Mouse (Mus musculus) liver, embryonic 15.5 days (tissue): ENCODE data around the gene 1500011B03Rik. TPM values are rescaled to one million over a fixed set of nuclear protein-coding genes. Genes with fewer than 3 reads are reported as not detected.
A peak's percentile ranks its signal among the peaks of the same experiment; 100 is the strongest.

Experiments
- ATAC-seq: fragments of 200-750 bp; cut with Nextera tagmentation; 2 replicates; pipeline ENCODE4 v1.8.0; 2017; ENCODE audit warnings: moderate number of reproducible peaks, mild to moderate bottlenecking, moderate library complexity; ENCODE audit not compliant: insufficient read depth
- H3K27ac ChIP-seq: fragments of 300-500 bp; sonication (generic); replicated peaks from 2 replicates; pipeline ENCODE4 v1.5.1; 2015; ENCODE audit warnings: mild to moderate bottlenecking, inconsistent platforms
- H3K27me3 ChIP-seq: fragments of 300-500 bp; sonication (generic); 2 replicates; pipeline ENCODE4 v1.6.1; 2015; ENCODE audit warnings: mild to moderate bottlenecking, inconsistent platforms
- H3K36me3 ChIP-seq: fragments of 300-500 bp; sonication (generic); replicated peaks from 2 replicates; pipeline ENCODE4 v1.6.1; 2015; ENCODE audit warnings: moderate library complexity, mild to moderate bottlenecking, inconsistent platforms
- H3K4me1 ChIP-seq: fragments of 300-500 bp; sonication (generic); replicated peaks from 2 replicates; pipeline ENCODE4 v1.6.1; 2015; ENCODE audit warnings: inconsistent platforms
- H3K4me2 ChIP-seq: fragments of 300-500 bp; sonication (generic); 2 replicates; pipeline ENCODE4 v1.6.1; 2015; ENCODE audit warnings: moderate library complexity, mild to moderate bottlenecking, inconsistent platforms
- H3K4me3 ChIP-seq: fragments of 300-500 bp; sonication (generic); replicated peaks from 2 replicates; pipeline ENCODE4 v1.5.1; 2015; ENCODE audit warnings: mild to moderate bottlenecking, inconsistent platforms
- H3K9ac ChIP-seq: fragments of 300-500 bp; sonication (generic); 2 replicates; pipeline ENCODE4 v1.6.1; 2015; ENCODE audit warnings: moderate library complexity, mild to moderate bottlenecking, inconsistent platforms
- H3K9me3 ChIP-seq: fragments of 300-500 bp; sonication (generic); replicated peaks from 2 replicates; pipeline ENCODE4 v1.6.1; 2016; ENCODE audit warnings: inconsistent platforms
- WGBS: fragments of 180-500 bp; shearing (Covaris S2); methylation state at CpG from one replicate; pipeline ENCODE4 v1.1.7; 2015; ENCODE audit warnings: mixed read lengths; ENCODE audit not compliant: insufficient replicate concordance; 5-methylcytosine and 5-hydroxymethylcytosine counted together
- microRNA-seq: library from miRNA; unstranded; fragments of <30 nt; microRNA quantifications from one replicate; pipeline ENCODE4, GENCODE M21; 2016
- polyA plus RNA-seq: library from polyadenylated mRNA; unstranded; fragments of >200 nt; fragmentation: Nextera tagmentation; extraction: Ambion mirVana; gene quantifications from 2 replicates; pipeline ENCODE4 v1.2.1, GENCODE M21; 2015

The 1500011B03Rik gene
- polyA plus RNA-seq, 1 experiment from 2014 or later = 21.3 TPM

DNA sequence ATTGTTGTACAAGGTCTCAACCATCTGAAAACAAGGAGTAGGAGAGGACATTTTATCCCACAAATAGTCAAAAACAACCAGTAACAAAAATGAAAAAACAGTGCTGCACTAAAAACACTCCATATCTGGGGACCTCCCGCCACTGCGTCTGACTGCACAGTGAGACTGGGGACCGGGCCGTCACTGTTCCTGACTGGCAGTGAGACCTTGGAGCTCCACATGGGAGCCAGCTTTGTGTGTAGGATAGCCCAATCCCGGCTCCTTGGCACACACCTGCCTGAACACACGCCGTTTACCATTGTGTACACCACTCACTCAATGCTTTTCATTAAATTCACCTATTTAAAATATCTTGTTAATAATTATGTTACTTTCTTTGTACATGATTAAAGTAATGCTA is 56.1 kb downstream of the 1500011B03Rik start:
- H3K9ac ChIP-seq = no peak overlapping the region
- no peak overlapping the region for H3K4me3 ChIP-seq
- H3K36me3 ChIP-seq = peaks cover 45% of the 10 kb centered on the region
- H3K27ac ChIP-seq = no peak overlapping the region
- H3K4me1 ChIP-seq = peaks cover 37% of the 10 kb centered on the region
- WGBS = 82% methylated on average over 7 of the region's 7 CpGs
- no peaks in the 10 kb centered on the region for H3K9me3 ChIP-seq
- no peak for ATAC-seq
- no peak overlapping the region for H3K4me2 ChIP-seq
- no peaks in the 10 kb centered on the region for H3K27me3 ChIP-seq

DNA sequence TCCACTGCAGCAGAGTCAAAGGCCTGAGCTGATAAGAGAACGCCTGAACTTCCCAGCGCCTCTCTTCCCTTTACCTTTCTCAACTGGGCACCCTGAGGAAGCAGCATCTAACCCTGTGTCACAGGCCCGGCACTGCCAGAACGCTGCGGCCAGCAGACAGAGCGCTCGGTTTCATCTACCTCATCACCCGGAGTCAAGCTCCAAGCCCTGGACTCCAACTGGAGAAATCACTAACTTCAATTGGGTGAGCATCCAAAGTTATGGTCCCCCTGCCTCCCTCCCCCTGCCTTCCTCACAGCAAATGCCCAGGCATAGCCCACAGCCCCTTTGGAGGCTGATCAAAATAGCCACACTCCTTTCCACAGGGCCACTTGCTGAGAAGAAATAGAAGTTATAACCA is 56.6 kb downstream of the 1500011B03Rik start:
- Histone ChIP-seq H3K9me3 (no peaks in the 10 kb centered on the region), H3K27me3 (no peaks in the 10 kb centered on the region), H3K4me3 (no peak overlapping the region), H3K36me3 (peaks cover 50% of the 10 kb centered on the region), H3K27ac (no peak overlapping the region), H3K4me1 (peaks cover 32% of the 10 kb centered on the region), H3K4me2 (no peak overlapping the region), H3K9ac (no peak overlapping the region)
- 61% methylated on average over 8 of the region's 8 CpGs for WGBS
- no peak for ATAC-seq

DNA sequence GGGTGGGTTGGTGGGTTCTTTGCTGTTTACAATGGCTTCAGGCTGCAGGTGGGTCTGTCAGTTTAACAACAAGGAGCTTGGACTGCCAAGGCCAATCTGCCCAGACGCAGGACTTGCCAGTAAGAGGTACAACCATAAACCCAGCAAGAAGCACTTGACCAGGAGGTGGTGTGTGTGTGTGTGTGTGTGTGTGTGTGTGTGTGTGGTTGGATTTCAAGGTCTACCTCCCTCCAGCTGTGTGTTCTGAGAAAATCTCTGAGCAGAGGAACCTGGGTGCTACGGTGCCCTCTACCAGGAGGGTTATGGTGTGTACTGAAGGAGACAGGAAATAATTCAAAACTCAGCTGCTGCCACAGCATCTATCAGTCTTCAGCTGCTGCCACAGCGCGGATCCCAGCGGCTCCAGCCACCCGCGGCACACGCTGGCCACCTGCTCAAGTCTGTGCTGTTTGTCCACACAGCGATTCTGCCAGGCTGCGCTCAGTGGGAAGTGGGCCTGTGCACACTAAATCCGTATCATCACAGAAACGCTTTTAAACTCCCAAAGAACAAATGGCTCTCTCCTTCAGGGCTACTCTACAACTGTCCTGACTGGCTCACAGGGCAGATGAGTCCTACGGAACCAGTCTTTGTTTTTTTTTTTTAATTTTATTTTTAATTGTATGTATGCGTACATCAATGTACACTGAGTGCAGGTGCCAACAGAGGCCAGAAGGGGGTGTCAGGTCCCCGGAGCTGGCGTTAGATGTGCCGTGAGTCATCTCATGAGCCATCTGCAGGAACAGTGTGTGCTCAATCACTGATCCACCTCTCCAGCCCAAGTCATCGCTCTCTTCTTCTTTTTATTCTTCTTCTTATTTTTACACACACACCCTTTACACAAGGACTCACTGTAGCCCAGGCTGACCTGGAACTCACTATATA is 58.2 kb downstream of the 1500011B03Rik start:
- H3K27ac ChIP-seq = no peak overlapping the region
- H3K9me3 ChIP-seq = no peaks in the 10 kb centered on the region
- H3K9ac ChIP-seq = no peak overlapping the region
- no peak overlapping the region for H3K4me2 ChIP-seq
- H3K36me3 ChIP-seq = peaks cover 65% of the 10 kb centered on the region
- peaks cover 20% of the 10 kb centered on the region; the same call in 1 of the 2 replicates for H3K4me1 ChIP-seq
- no peaks in the 10 kb centered on the region for H3K27me3 ChIP-seq
- no peak overlapping the region for H3K4me3 ChIP-seq
- no peak for ATAC-seq
- 79% methylated on average over 18 of the region's 18 CpGs for WGBS

DNA sequence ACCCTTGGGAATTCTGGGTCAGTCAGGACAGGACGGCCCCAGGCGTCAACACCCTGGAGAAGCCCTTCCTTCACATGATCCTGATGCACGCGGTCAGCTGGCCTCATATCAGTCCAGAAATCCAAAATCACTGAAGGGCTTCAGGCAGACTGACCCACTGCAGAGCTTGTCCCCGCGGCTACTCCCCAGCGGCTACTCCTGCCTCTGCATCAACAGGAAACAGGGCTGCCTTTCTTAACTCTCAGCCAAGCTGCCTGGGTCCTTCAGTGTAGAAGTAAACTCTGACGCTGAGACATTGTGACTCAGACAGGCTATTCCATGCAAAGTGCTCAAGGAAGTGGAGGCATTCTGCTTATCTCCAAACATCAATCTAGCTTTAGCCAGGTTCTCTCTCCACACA is 61.3 kb downstream of the 1500011B03Rik start:
- no peak for ATAC-seq
- Histone ChIP-seq H3K9ac (no peak overlapping the region), H3K27ac (no peak overlapping the region), H3K9me3 (no peaks in the 10 kb centered on the region), H3K36me3 (peaks cover 84% of the 10 kb centered on the region), H3K4me3 (no peak overlapping the region), H3K4me1 (0 out of 2 replicates have a peak, but pooled peaks cover 4% of the 10 kb centered on the region), H3K27me3 (no peaks in the 10 kb centered on the region), H3K4me2 (no peak overlapping the region)
- WGBS = 79% methylated on average over 8 of the region's 8 CpGs

DNA sequence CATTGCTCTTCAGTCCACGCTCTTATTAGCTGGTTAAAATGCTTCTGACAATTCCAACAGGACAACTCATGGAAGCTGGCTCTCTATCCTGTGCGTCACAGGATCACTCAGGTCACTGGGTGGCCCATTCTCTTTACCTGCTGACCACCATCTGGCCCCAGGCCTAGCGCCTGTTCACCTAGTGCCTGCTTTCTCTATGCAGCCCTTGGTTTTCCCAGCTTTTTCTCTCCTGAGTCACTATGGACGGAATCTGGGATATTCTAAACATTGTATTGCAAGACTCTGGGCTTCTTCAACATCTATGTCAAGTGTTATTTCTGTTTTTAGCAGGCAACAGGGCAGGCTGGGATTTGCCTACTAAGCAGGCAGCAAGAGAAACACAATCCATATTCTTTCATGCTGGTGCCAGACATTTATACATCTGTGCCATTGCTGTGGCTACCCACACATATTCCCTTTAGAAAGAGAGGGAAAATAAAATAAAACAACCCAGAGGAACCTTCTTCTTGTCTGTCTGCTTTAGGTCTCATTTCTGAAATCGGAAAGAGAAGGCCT is 63.7 kb downstream of the 1500011B03Rik start:
- ATAC-seq = no peak
- no peak overlapping the region for H3K9ac ChIP-seq
- no peak overlapping the region for H3K4me2 ChIP-seq
- no peaks in the 10 kb centered on the region for H3K9me3 ChIP-seq
- WGBS = 76% methylated on average over 5 of the region's 5 CpGs
- peaks cover 83% of the 10 kb centered on the region for H3K36me3 ChIP-seq
- no peak overlapping the region for H3K27ac ChIP-seq
- H3K27me3 ChIP-seq = no peaks in the 10 kb centered on the region
- H3K4me1 ChIP-seq = no peaks in the 10 kb centered on the region
- no peak overlapping the region for H3K4me3 ChIP-seq

Small RNA genes within 50 kb of the gene (microRNA-seq; reads per million reads assigned to microRNA genes)
- 13.2 reads per million, percentile 30 among the genes with 10 or more reads in this experiment for gene Mir6240

Other genes starting within 250 kb of the 1500011B03Rik start
- gene Trpv4, start 165.0 kb downstream of the 1500011B03Rik start, polyA plus RNA-seq = 0.24 and 0.33 TPM in 2 replicates
- gene Gltp, start 132.5 kb downstream of the 1500011B03Rik start, polyA plus RNA-seq = 36.2 and 36.8 TPM in 2 replicates
- gene Tchp, start 115.7 kb downstream of the 1500011B03Rik start, polyA plus RNA-seq = 2.9 and 3.2 TPM in 2 replicates
- 41.0 and 42.8 TPM in 2 replicates for gene Ankrd13a, start 48.8 kb downstream of the 1500011B03Rik start, polyA plus RNA-seq
- gene Git2, start 48.0 kb downstream of the 1500011B03Rik start, polyA plus RNA-seq = 16.3 and 16.5 TPM in 2 replicates
- not detected in 2 replicates for gene 4930519G04Rik, start 30.2 kb upstream of the 1500011B03Rik start, polyA plus RNA-seq
- gene Gm9936, start 35.2 kb upstream of the 1500011B03Rik start, polyA plus RNA-seq = not detected in 2 replicates
- gene Oasl2, start 73.5 kb upstream of the 1500011B03Rik start, polyA plus RNA-seq = 3.5 and 3.8 TPM in 2 replicates
- gene Oasl1, start 99.8 kb upstream of the 1500011B03Rik start, polyA plus RNA-seq = 0.51 and 0.88 TPM in 2 replicates
- gene 2210016L21Rik, start 118.7 kb upstream of the 1500011B03Rik start, polyA plus RNA-seq = 10.2 and 12.3 TPM in 2 replicates
- 3.8 and 4.3 TPM in 2 replicates for gene Hnf1a, start 147.6 kb upstream of the 1500011B03Rik start, polyA plus RNA-seq
- gene Sppl3, start 187.7 kb upstream of the 1500011B03Rik start, polyA plus RNA-seq = 7.9 and 12.1 TPM in 2 replicates